Comparison of ENCODE assay signal across 13 mouse cellular contexts in genomic region chr13:68749801-68750200, GRCm38 (mm10).
DNase-seq lines count a peak whose midpoint lies in the region; ATAC-seq and TF ChIP-seq lines count a peak whose summit lies in the region.
"Had no signal": no experiment of that assay in that cellular context is flagged by ENCODE, and none has a peak within 500 bp of the region (broad histone marks: within the 10 kb centered on the region; RNA-seq: fewer than 3 reads in every experiment).

No protein-coding gene starts in this region.

- TF ChIP-seq POLR2A in olfactory bulb, adult 2 months (IDR thresholded peaks at IDR 0.05; ENCODE audit: insufficient read depth, low read depth, low read length) = no peak

- H3K27ac ChIP-seq in embryonic facial prominence, embryonic 11.5 days (replicated peaks; ENCODE audit: low read depth, low read length) = no peak overlapping the region
- H3K27ac ChIP-seq in olfactory bulb, adult 2 months (ENCODE audit: insufficient read depth, low read depth, low read length) = peak overlapping the region; percentile 41; the same call in 1 of the 2 replicates
- H3K27ac ChIP-seq: macrophage had no signal

- no peak overlapping the region for H3K4me3 ChIP-seq in embryonic facial prominence, embryonic 11.5 days (ENCODE audit: low read depth, low read length)
- H3K4me3 ChIP-seq in olfactory bulb, adult 2 months (ENCODE audit: insufficient read depth, low read depth, low read length) = no peak overlapping the region
- H3K4me3 ChIP-seq: erythroblast, embryonic 14.5 days had no signal

- no peaks in the 10 kb centered on the region for H3K4me1 ChIP-seq in embryonic facial prominence, embryonic 11.5 days (ENCODE audit: control insufficient read depth, insufficient read depth, low read length)
- peaks cover 5% of the 10 kb centered on the region for H3K4me1 ChIP-seq in olfactory bulb, adult 2 months (ENCODE audit: control insufficient read depth, insufficient read depth, low read length)

- DNase-seq in cerebellum, postnatal 10 days = peak; percentile 4 to 8
- no peak for DNase-seq in cerebellum, adult 11-12 months
- peak; percentile 8 for DNase-seq in embryonic facial prominence, embryonic 11.5 days (ENCODE audit: low spot score)
- DNase-seq in layer of hippocampus, adult 9-10 months (ENCODE audit: low spot score) = peak; percentile 24
- DNase-seq in thymus, adult 18-20 months = no peak
- DNase-seq in urinary bladder, postnatal 14 days (ENCODE audit: low spot score) = no peak
- no peak for DNase-seq in adrenal gland, adult 2 months
- DNase-seq: heart, postnatal 36 days; kidney, adult 8-10 months had no signal

- no peaks in the 10 kb centered on the region for H3K9me3 ChIP-seq in embryonic facial prominence, embryonic 11.5 days (replicated peaks; ENCODE audit: control insufficient read depth, low read length)

- no peak for TF ChIP-seq CTCF in olfactory bulb, adult 2 months (IDR thresholded peaks at IDR 0.05; ENCODE audit: insufficient read depth, low read depth, low read length)

- no peaks in the 10 kb centered on the region for H3K27me3 ChIP-seq in embryonic facial prominence, embryonic 11.5 days (ENCODE audit: control insufficient read depth, insufficient read depth, low read length)

- H3K4me2 ChIP-seq in embryonic facial prominence, embryonic 11.5 days (ENCODE audit: low read depth, low read length) = no peak overlapping the region
- H3K4me2 ChIP-seq: liver, embryonic 11.5 days had no signal

- WGBS in embryonic facial prominence, embryonic 11.5 days = 62% methylated on average over 9 of the region's 9 CpGs
- 71% methylated on average over 9 of the region's 9 CpGs for WGBS in olfactory bulb, adult 2 months

- H3K9ac ChIP-seq in embryonic facial prominence, embryonic 11.5 days (replicated peaks; ENCODE audit: low read length) = no peak overlapping the region

- ATAC-seq in embryonic facial prominence, embryonic 11.5 days (replicated peaks; ENCODE audit: insufficient number of reproducible peaks, low FRiP score, low TSS enrichment, low read depth) = no peak

- no peaks in the 10 kb centered on the region for H3K36me3 ChIP-seq in embryonic facial prominence, embryonic 11.5 days (replicated peaks; ENCODE audit: control insufficient read depth, insufficient read depth, low read depth, low read length)

Comparison
In these comparisons a context has a peak if more than half of its experiments do, and no peak if none do; other contexts are left out.
1. DNase-seq: peak in cerebellum, postnatal 10 days (2 of 2), embryonic facial prominence, embryonic 11.5 days (single experiment) and layer of hippocampus, adult 9-10 months (single experiment); none in cerebellum, adult 11-12 months (single experiment), thymus, adult 18-20 months (0 of 2), urinary bladder, postnatal 14 days (single experiment) and adrenal gland, adult 2 months (single experiment).